16 mouse cellular contexts compared by ENCODE assay signal in genomic region chr9:77741452-77741851, GRCm38 (mm10).
"Had no signal": no experiment of that assay in that cellular context is flagged by ENCODE, and none has a peak within 500 bp of the region (broad histone marks: within the 10 kb centered on the region; RNA-seq: fewer than 3 reads in every experiment).

No protein-coding gene starts in this region.

- H3K27ac ChIP-seq: lung, embryonic 15.5 days; macrophage; midbrain, embryonic 13.5 days; midbrain, embryonic 15.5 days; neural tube, embryonic 12.5 days; stomach, embryonic 15.5 days; stomach, postnatal 0 days had no signal

- H3K9me3 ChIP-seq: lung, embryonic 15.5 days; megakaryocyte, embryonic 14.5 days; midbrain, embryonic 13.5 days; midbrain, embryonic 15.5 days; neural tube, embryonic 12.5 days; stomach, embryonic 15.5 days had no signal

- H3K36me3 ChIP-seq: lung, embryonic 15.5 days; midbrain, embryonic 13.5 days; midbrain, embryonic 15.5 days; neural tube, embryonic 12.5 days; stomach, embryonic 15.5 days had no signal

- H3K4me3 ChIP-seq: lung, embryonic 15.5 days; megakaryocyte, embryonic 14.5 days; midbrain, embryonic 13.5 days; midbrain, embryonic 15.5 days; neural tube, embryonic 12.5 days; stomach, embryonic 15.5 days had no signal

- H3K27me3 ChIP-seq: lung, embryonic 15.5 days; megakaryocyte, embryonic 14.5 days; midbrain, embryonic 13.5 days; midbrain, embryonic 15.5 days; stomach, embryonic 15.5 days had no signal

- H3K4me1 ChIP-seq: midbrain, embryonic 13.5 days; midbrain, embryonic 15.5 days; neural tube, embryonic 12.5 days; stomach, embryonic 15.5 days had no signal

- ATAC-seq: lung, postnatal 0 days; midbrain, embryonic 13.5 days; midbrain, embryonic 15.5 days had no signal

- H3K9ac ChIP-seq: lung, embryonic 15.5 days; midbrain, embryonic 13.5 days; midbrain, embryonic 15.5 days; neural tube, embryonic 12.5 days; stomach, embryonic 15.5 days had no signal

- DNase-seq: lung, adult 2 months; lung, postnatal 14 days; lung, postnatal 36 days; right cerebral cortex, postnatal 14 days; thymus, adult 2 months; thymus, postnatal 36 days had no signal

- H3K4me2 ChIP-seq: lung, embryonic 15.5 days; midbrain, embryonic 11.5 days; midbrain, embryonic 13.5 days; midbrain, embryonic 15.5 days; neural tube, embryonic 12.5 days; stomach, embryonic 15.5 days had no signal
